Mouse (Mus musculus) cortical plate, adult 2 months (tissue): Measurements from ENCODE around the gene Vcam1.

Experiments used
- CTCF ChIP-seq: fragments of 200-500 bp; IDR thresholded peaks from 2 replicates; pipeline ENCODE4 v1.5.1; 2011; ENCODE audit warnings: mild to moderate bottlenecking, control low read depth, low read length; ENCODE audit not compliant: insufficient read depth; ENCODE audit errors: extremely low read depth
- POLR2A ChIP-seq: fragments of 200-500 bp; IDR thresholded peaks from 2 replicates; pipeline ENCODE4 v1.6.1; 2011; ENCODE audit warnings: mild to moderate bottlenecking, low read length, control low read depth; ENCODE audit not compliant: insufficient read depth; ENCODE audit errors: extremely low read depth

GRCm38 (mm10) chr3:116062141-116062540, 67.3 kb downstream of the Vcam1 start:
- TF ChIP-seq CTCF, result no peak
- no peak for TF ChIP-seq POLR2A
